Mouse (Mus musculus): ENCODE results near the gene Jaml. TPM values are rescaled to one million over a fixed set of nuclear protein-coding genes. Genes with fewer than 3 reads are reported as not detected.

Gene Jaml
- polyA plus RNA-seq, 1 experiment from 2014 or later, result not detected

DNA sequence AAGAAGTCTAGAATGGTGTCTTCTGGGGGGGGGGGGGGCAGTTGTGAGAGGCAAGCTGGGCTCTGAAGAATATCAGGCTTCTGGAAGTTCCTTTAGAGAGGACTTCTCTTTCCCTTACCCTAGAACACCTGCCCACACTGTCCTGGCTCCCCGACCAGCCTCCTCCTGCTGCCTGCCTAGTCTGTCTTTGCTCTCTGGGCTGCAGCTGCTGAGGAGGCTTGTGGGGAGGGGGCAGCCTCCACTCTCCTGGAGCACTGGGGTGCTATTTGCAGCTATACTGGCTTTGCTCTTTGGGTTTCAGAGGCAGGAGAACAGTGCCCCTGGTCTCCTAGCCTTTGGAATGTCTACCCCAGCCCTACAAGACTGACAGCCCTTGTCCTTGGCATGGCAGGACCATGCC lies 72.0 kb downstream of the Jaml start:
- 78% methylated on average over 1 of the region's 1 CpGs for WGBS
- H3K4me1 ChIP-seq, result peaks cover 2% of the 10 kb centered on the region
- peaks cover 44% of the 10 kb centered on the region for H3K27me3 ChIP-seq
- no peak overlapping the region for H3K4me3 ChIP-seq
- no peaks in the 10 kb centered on the region for H3K36me3 ChIP-seq
- H3K27ac ChIP-seq, result no peak overlapping the region
- no peak overlapping the region for H3K4me2 ChIP-seq
- no peaks in the 10 kb centered on the region for H3K9me3 ChIP-seq
- no peak for ATAC-seq (ENCODE audit: insufficient number of reproducible peaks, insufficient read depth, low FRiP score, low TSS enrichment, low read depth)
- no peak overlapping the region for H3K9ac ChIP-seq

DNA sequence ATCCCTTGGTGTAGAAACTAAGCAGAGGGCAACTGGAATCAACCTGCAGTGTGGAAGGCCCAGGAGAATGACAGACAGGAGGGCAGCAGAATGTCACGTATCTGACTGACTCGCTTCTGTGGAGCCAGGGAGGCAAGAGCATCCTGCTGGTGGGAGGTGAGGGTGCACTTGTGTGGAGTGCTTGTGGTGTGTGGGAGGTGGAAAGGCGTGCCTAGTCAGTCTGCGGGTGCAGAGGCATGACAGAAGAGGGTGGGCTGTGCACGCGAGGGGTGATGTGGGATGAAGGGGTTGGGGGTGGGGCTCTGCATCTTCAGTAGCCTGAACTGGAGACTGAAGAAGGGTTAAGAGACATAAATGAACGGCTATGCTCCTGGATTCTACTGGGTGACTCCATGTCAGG lies 74.4 kb downstream of the Jaml start:
- Histone ChIP-seq H3K4me2 (no peak overlapping the region), H3K27ac (no peak overlapping the region), H3K9me3 (no peaks in the 10 kb centered on the region), H3K4me3 (no peak overlapping the region), H3K4me1 (no peaks in the 10 kb centered on the region), H3K9ac (no peak overlapping the region), H3K27me3 (peaks cover 24% of the 10 kb centered on the region), H3K36me3 (no peaks in the 10 kb centered on the region)
- WGBS, result 59% methylated on average over 7 of the region's 7 CpGs
- ATAC-seq (ENCODE audit: insufficient number of reproducible peaks, insufficient read depth, low FRiP score, low TSS enrichment, low read depth), result no peak

Other genes with a start within 250 kb of the Jaml start
- 18.1 and 22.8 TPM in 2 replicates for gene Kmt2a, start 197.9 kb upstream of the Jaml start, polyA plus RNA-seq (2015; fragmentation: Nextera tagmentation; extraction: Ambion mirVana)
- 678 and 698 TPM in 2 replicates for gene Atp5l, start 158.4 kb upstream of the Jaml start, polyA plus RNA-seq (2015; fragmentation: Nextera tagmentation; extraction: Ambion mirVana)
- gene Ube4a, start 113.6 kb upstream of the Jaml start, polyA plus RNA-seq (2015; fragmentation: Nextera tagmentation; extraction: Ambion mirVana), result 26.4 and 30.0 TPM in 2 replicates
- gene Cd3g, start 98.8 kb upstream of the Jaml start, polyA plus RNA-seq (2015; fragmentation: Nextera tagmentation; extraction: Ambion mirVana), result 0.27 TPM in 1 of 2 replicates, not detected in the other
- not detected in 2 replicates for gene Cd3d, start 97.4 kb upstream of the Jaml start, polyA plus RNA-seq (2015; fragmentation: Nextera tagmentation; extraction: Ambion mirVana)
- not detected in 2 replicates for gene Cd3e, start 69.6 kb upstream of the Jaml start, polyA plus RNA-seq (2015; fragmentation: Nextera tagmentation; extraction: Ambion mirVana)
- 18.8 and 20.5 TPM in 2 replicates for gene Mpzl2, start 39.4 kb upstream of the Jaml start, polyA plus RNA-seq (2015; fragmentation: Nextera tagmentation; extraction: Ambion mirVana)
- 1.8 and 2.3 TPM in 2 replicates for gene Mpzl3, start 24.0 kb upstream of the Jaml start, polyA plus RNA-seq (2015; fragmentation: Nextera tagmentation; extraction: Ambion mirVana)
- gene Scn2b, start 38.6 kb downstream of the Jaml start, polyA plus RNA-seq (2015; fragmentation: Nextera tagmentation; extraction: Ambion mirVana), result 5.8 and 5.9 TPM in 2 replicates
- gene Scn4b, start 59.2 kb downstream of the Jaml start, polyA plus RNA-seq (2015; fragmentation: Nextera tagmentation; extraction: Ambion mirVana), result 0.24 and 0.66 TPM in 2 replicates
- 0.59 and 2.2 TPM in 2 replicates for gene BC049352, start 102.8 kb downstream of the Jaml start, polyA plus RNA-seq (2015; fragmentation: Nextera tagmentation; extraction: Ambion mirVana)
- gene Tmprss4, start 124.9 kb downstream of the Jaml start, polyA plus RNA-seq (2015; fragmentation: Nextera tagmentation; extraction: Ambion mirVana), result 1.3 and 2.3 TPM in 2 replicates
- gene Il10ra, start 190.0 kb downstream of the Jaml start, polyA plus RNA-seq (2015; fragmentation: Nextera tagmentation; extraction: Ambion mirVana), result 0.69 TPM in 2 replicates
- 2.5 and 3.8 TPM in 2 replicates for gene Tmprss13, start 239.9 kb downstream of the Jaml start, polyA plus RNA-seq (2015; fragmentation: Nextera tagmentation; extraction: Ambion mirVana)

Measured in embryonic facial prominence, embryonic 13.5 days (tissue).